Mouse (Mus musculus) liver, embryonic 13.5 days (tissue): Measurements from ENCODE around the gene Cdx4. TPM values are rescaled to one million over a fixed set of nuclear protein-coding genes. Genes with fewer than 3 reads are reported as not detected.

Experiments
- ATAC-seq: fragments of 200-750 bp; cut with Nextera tagmentation; 2 replicates; pipeline ENCODE4 v1.8.0; 2017; ENCODE audit warnings: low read depth, mild to moderate bottlenecking, moderate number of reproducible peaks, moderate library complexity
- DNase-seq: peaks from one replicate; pipeline ENCODE4 v3.0.0; 2022
- H3K27ac ChIP-seq: fragments of 300-500 bp; sonication (generic); 2 replicates; pipeline ENCODE4 v1.5.1; 2015; ENCODE audit warnings: moderate library complexity, mild to moderate bottlenecking, inconsistent platforms
- H3K27me3 ChIP-seq: fragments of 300-500 bp; sonication (generic); 2 replicates; pipeline ENCODE4 v1.6.1; 2015; ENCODE audit warnings: mild to moderate bottlenecking, inconsistent platforms
- H3K36me3 ChIP-seq: fragments of 300-500 bp; sonication (generic); 2 replicates; pipeline ENCODE4 v1.6.1; 2015; ENCODE audit warnings: mild to moderate bottlenecking, inconsistent platforms
- H3K4me1 ChIP-seq: fragments of 300-500 bp; sonication (generic); replicated peaks from 2 replicates; pipeline ENCODE4 v1.6.1; 2015; ENCODE audit warnings: inconsistent platforms
- H3K4me2 ChIP-seq: fragments of 300-500 bp; sonication (generic); 2 replicates; pipeline ENCODE4 v1.6.1; 2015; ENCODE audit warnings: inconsistent platforms, mild to moderate bottlenecking, moderate library complexity
- H3K4me3 ChIP-seq: fragments of 300-500 bp; sonication (generic); replicated peaks from 2 replicates; pipeline ENCODE4 v1.5.1; 2015; ENCODE audit warnings: mild to moderate bottlenecking, inconsistent platforms
- H3K9ac ChIP-seq: fragments of 300-500 bp; sonication (generic); 2 replicates; pipeline ENCODE4 v1.6.1; 2015; ENCODE audit warnings: mild to moderate bottlenecking, inconsistent platforms
- H3K9me3 ChIP-seq: fragments of 300-500 bp; sonication (generic); replicated peaks from 2 replicates; pipeline ENCODE4 v1.6.1; 2016; ENCODE audit warnings: inconsistent platforms
- WGBS: fragments of 180-500 bp; shearing (Covaris S2); methylation state at CpG from one replicate; pipeline ENCODE4 v1.1.7; 2015; ENCODE audit not compliant: insufficient replicate concordance; 5-methylcytosine and 5-hydroxymethylcytosine counted together
- polyA plus RNA-seq: library from polyadenylated mRNA; unstranded; fragments of >200 nt; fragmentation: Nextera tagmentation; extraction: Ambion mirVana; gene quantifications from 2 replicates; pipeline ENCODE4 v1.2.1, GENCODE M21; 2015

The Cdx4 gene
- polyA plus RNA-seq = not detected in 2 replicates

- H3K27ac ChIP-seq = no peak within 1 kb of the TSS
- H3K27me3 ChIP-seq = peaks cover 62% of the 10 kb centered on the region
- no peak within 1 kb of the TSS for H3K9ac ChIP-seq
- DNase-seq (no peak), ATAC-seq (no peak)
- peak within 1 kb of the TSS; percentile 21; the same call in 1 of the 2 replicates for H3K4me2 ChIP-seq
- no peaks in the 10 kb centered on the region for H3K4me1 ChIP-seq
- no peaks in the 10 kb centered on the region for H3K9me3 ChIP-seq
- H3K4me3 ChIP-seq = no peak within 1 kb of the TSS
- no peaks in the 10 kb centered on the region for H3K36me3 ChIP-seq
- WGBS = 15% methylated on average over 13 of the region's 13 CpGs
These were observed at the start of gene Cdx4 for GRCm38 (mm10) chrX:103321146-103321545. Gene Cdx4, plus strand, starts transcription at chrX:103321398.

DNA sequence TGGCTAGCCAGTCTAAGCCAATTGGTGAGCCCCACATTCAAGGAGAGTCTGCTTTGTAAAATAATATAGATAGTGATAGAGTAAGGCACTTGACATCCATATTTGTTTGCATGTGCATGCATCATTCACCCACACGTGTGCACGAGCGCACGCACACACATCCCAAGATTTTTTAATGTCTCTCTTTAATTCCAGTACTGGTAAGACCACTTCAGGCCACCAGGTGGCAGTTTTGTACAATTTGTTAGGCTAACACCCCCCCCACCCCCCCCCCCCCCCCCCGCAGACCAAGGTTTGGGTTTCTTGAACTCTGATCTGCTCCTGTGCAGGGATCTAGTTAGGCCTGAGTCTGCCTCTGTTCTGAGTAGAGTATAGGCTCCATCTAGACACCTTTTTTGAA lies 46.9 kb upstream of the Cdx4 start:
- no peaks in the 10 kb centered on the region for H3K9me3 ChIP-seq
- ATAC-seq = no peak
- no peaks in the 10 kb centered on the region for H3K4me1 ChIP-seq
- H3K36me3 ChIP-seq = no peaks in the 10 kb centered on the region
- H3K27me3 ChIP-seq = no peaks in the 10 kb centered on the region; the same call in 1 of the 2 replicates
- no peak overlapping the region for H3K9ac ChIP-seq
- no peak overlapping the region for H3K27ac ChIP-seq
- H3K4me3 ChIP-seq = no peak overlapping the region
- no peak overlapping the region for H3K4me2 ChIP-seq
- WGBS = 83% methylated on average over 4 of the region's 5 CpGs
- DNase-seq = no peak

DNA sequence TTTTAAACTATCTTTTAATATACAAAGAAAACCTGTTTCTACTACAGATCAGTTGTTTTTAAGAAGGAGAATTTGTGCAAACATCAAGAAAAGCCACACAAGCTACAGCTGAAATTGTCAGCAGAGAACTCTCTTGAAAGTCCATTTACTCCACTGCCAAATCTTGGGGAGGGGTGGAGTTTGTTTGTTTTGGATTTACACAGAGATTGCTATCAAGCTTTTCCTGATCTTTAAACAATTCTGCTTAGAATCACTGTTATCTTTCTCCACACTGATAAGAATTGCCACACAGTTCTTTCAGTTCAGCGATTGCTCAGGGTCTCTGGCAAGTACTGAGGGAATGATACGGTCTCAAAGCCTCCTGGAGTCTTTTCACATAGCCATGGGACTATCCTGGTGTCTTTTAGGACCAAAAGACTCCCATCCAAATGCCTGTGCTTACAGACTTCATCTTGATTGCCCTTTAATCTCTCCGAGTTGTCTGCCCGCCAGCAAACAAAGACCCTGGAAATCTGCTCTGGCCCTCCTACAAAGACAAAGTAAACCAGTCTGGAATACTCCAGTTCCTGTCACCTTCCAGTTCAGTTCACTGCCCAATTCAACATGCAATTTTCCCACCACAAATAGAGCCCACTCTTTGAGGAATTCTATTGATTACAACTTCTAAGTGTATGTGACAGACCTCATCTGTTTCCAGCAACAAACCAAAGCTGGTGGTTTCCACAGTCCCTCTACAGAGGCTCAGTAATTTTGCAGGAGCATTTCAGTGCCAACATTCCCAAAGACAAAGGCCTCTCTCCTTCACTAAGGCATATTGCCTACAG lies 34.1 kb upstream of the Cdx4 start:
- Histone ChIP-seq H3K27ac (no peak overlapping the region), H3K9ac (no peak overlapping the region), H3K9me3 (no peaks in the 10 kb centered on the region), H3K27me3 (peaks cover 27% of the 10 kb centered on the region; the same call in 1 of the 2 replicates), H3K4me3 (no peak overlapping the region), H3K4me1 (no peaks in the 10 kb centered on the region), H3K36me3 (no peaks in the 10 kb centered on the region), H3K4me2 (no peak overlapping the region)
- no peak for ATAC-seq
- 38% methylated on average over 4 of the region's 4 CpGs for whole genome bisulfite sequencing
- no peak for DNase-seq

DNA sequence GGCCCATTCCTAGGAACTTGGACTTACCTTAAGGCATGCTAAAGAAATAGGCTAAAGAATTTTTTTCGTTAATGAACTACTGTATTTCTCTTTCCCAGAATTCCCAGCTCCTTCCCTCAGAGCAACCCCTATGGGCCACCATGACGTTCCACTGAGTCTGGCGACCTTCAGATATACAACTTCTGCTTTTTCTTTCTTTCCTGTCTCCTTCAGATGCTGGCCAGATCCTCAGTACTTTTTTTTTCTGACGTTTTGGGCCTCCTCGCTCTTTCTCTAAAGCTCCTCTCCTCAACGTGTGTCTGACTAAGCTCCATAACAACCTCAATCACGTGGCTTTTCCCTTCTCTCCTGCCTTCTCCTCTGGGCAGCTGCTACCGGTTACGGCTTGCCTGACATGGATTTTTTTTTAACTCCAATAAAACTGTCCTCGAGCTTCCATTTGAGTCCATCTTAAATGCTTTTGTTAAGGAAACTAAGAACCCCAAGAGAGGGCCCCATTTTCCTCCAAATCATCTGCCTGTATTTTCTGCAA lies 33.3 kb upstream of the Cdx4 start:
- WGBS = 21% methylated on average over 10 of the region's 10 CpGs

GRCm38 (mm10) chrX:103288485-103289330 lies 32.5 kb upstream of the Cdx4 start:
- DNase-seq (no peak), ATAC-seq (no peak)
- H3K4me3 ChIP-seq = no peak overlapping the region
- WGBS = 21% methylated on average over 25 of the region's 25 CpGs
- H3K4me1 ChIP-seq = no peaks in the 10 kb centered on the region
- H3K9me3 ChIP-seq = no peaks in the 10 kb centered on the region
- H3K4me2 ChIP-seq = peak overlapping the region; percentile 26; the same call in 1 of the 2 replicates
- peaks cover 27% of the 10 kb centered on the region; the same call in 1 of the 2 replicates for H3K27me3 ChIP-seq
- no peak overlapping the region for H3K27ac ChIP-seq
- no peak overlapping the region for H3K9ac ChIP-seq
- no peaks in the 10 kb centered on the region for H3K36me3 ChIP-seq

More for the DNA sequence above, 33.3 kb upstream of the Cdx4 start:
- Histone ChIP-seq H3K36me3 (no peaks in the 10 kb centered on the region), H3K27ac (no peak overlapping the region), H3K4me2 (no peak overlapping the region), H3K9ac (no peak overlapping the region), H3K9me3 (no peaks in the 10 kb centered on the region), H3K4me1 (no peaks in the 10 kb centered on the region), H3K27me3 (peaks cover 27% of the 10 kb centered on the region; the same call in 1 of the 2 replicates), H3K4me3 (no peak overlapping the region)
- no peak for ATAC-seq
- DNase-seq = no peak

DNA sequence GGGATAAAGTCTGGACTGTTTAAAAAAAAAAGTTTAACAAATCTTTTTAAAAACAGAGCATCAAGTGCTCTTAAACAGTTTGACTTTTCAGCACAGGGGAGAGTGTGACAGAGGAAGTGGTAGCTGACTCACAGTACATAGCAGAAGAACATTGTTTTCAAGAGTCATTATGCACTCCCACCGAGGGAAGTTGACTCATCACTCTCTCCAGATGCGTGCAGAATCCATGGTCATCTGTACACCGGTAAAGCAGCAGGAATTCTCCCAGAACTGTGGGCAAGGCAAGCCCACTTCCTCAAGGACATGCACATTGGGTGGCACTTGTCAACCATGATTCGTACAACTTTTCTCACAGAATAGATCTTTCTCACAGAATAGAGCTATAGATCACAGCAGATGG lies 22.3 kb upstream of the Cdx4 start:
- no peak overlapping the region for H3K4me2 ChIP-seq
- WGBS = 29% methylated on average over 4 of the region's 4 CpGs
- H3K27me3 ChIP-seq = peaks cover 7% of the 10 kb centered on the region; the same call in 1 of the 2 replicates
- H3K9ac ChIP-seq = no peak overlapping the region
- no peak for ATAC-seq
- H3K4me1 ChIP-seq = no peaks in the 10 kb centered on the region
- no peak overlapping the region for H3K27ac ChIP-seq
- H3K9me3 ChIP-seq = no peaks in the 10 kb centered on the region
- no peaks in the 10 kb centered on the region for H3K36me3 ChIP-seq
- no peak overlapping the region for H3K4me3 ChIP-seq
- DNase-seq = no peak

DNA sequence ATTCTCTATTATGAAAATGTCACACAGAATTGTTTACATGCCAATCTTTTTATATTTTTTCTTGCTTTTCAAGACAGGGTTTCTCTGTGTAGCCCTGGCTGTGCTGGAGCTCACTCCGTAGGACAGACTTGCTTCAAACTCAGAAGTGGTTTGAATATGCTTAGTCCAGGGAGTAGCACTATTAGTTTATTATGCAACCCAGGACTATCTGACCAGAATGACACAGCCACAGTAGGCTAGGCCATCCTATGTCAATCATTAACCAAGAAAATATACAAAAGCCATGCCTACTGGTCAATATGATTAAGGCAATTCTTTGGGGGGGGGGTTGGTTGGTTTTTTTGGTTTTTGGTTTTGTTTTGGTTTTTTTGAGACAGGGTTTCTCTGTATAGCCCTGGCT lies 12.9 kb upstream of the Cdx4 start:
- Histone ChIP-seq H3K4me1 (no peaks in the 10 kb centered on the region), H3K4me3 (no peak overlapping the region), H3K9me3 (no peaks in the 10 kb centered on the region), H3K9ac (no peak overlapping the region), H3K36me3 (no peaks in the 10 kb centered on the region), H3K27ac (no peak overlapping the region), H3K4me2 (no peak overlapping the region), H3K27me3 (peaks cover 20% of the 10 kb centered on the region; the same call in 1 of the 2 replicates)
- no peak for DNase-seq
- ATAC-seq = no peak; the same call in 1 of the 2 replicates
- 58% methylated on average over 1 of the region's 1 CpGs for WGBS

- H3K4me2 ChIP-seq = no peak overlapping the region
- no peak for DNase-seq
- no peaks in the 10 kb centered on the region for H3K36me3 ChIP-seq
- no peaks in the 10 kb centered on the region for H3K4me1 ChIP-seq
- 78% methylated on average over 3 of the region's 3 CpGs for WGBS
- H3K27ac ChIP-seq = no peak overlapping the region
- H3K27me3 ChIP-seq = peaks cover 17% of the 10 kb centered on the region; the same call in 1 of the 2 replicates
- H3K9me3 ChIP-seq = no peaks in the 10 kb centered on the region
- ATAC-seq = no peak
- H3K4me3 ChIP-seq = no peak overlapping the region
- no peak overlapping the region for H3K9ac ChIP-seq
These were observed 9.5 kb upstream of the Cdx4 start for GRCm38 (mm10) chrX:103311723-103312122.

- no peak overlapping the region for H3K4me3 ChIP-seq
- no peak overlapping the region for H3K27ac ChIP-seq
- H3K4me2 ChIP-seq = no peak overlapping the region
- no peak for ATAC-seq
- no peaks in the 10 kb centered on the region for H3K36me3 ChIP-seq
- 62% methylated on average over 6 of the region's 6 CpGs for WGBS
- H3K9ac ChIP-seq = no peak overlapping the region
- DNase-seq = no peak
- no peaks in the 10 kb centered on the region for H3K4me1 ChIP-seq
- no peaks in the 10 kb centered on the region for H3K9me3 ChIP-seq
- H3K27me3 ChIP-seq = peaks cover 24% of the 10 kb centered on the region; the same call in 1 of the 2 replicates
These were observed 7.1 kb upstream of the Cdx4 start for GRCm38 (mm10) chrX:103314146-103314545.

DNA sequence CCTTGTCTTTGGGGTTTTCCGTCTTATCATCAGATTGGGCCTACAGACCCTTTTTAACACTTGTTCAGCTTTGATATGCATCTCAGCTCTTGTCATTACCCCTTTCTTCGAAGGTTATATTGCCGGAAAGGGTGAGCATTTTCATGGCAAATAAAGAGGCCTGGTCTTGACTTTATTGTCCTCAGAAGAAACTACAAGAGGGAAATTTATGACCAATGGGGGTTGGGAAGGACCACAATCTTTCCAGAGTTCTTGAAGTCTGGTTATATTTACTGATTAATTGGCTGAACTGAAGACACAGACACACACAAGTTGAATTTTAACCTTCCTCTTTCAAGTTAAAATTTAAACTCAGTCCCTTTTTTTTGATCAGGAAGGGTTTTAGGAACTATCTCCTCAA lies 4.7 kb downstream of the Cdx4 start:
- no peaks in the 10 kb centered on the region for H3K36me3 ChIP-seq
- ATAC-seq (no peak), DNase-seq (no peak)
- H3K4me1 ChIP-seq = no peaks in the 10 kb centered on the region
- H3K9me3 ChIP-seq = no peaks in the 10 kb centered on the region
- WGBS = 39% methylated on average over 3 of the region's 3 CpGs
- no peak overlapping the region for H3K27ac ChIP-seq
- H3K4me2 ChIP-seq = no peak overlapping the region
- H3K27me3 ChIP-seq = peaks cover 53% of the 10 kb centered on the region
- H3K9ac ChIP-seq = no peak overlapping the region
- no peak overlapping the region for H3K4me3 ChIP-seq

DNA sequence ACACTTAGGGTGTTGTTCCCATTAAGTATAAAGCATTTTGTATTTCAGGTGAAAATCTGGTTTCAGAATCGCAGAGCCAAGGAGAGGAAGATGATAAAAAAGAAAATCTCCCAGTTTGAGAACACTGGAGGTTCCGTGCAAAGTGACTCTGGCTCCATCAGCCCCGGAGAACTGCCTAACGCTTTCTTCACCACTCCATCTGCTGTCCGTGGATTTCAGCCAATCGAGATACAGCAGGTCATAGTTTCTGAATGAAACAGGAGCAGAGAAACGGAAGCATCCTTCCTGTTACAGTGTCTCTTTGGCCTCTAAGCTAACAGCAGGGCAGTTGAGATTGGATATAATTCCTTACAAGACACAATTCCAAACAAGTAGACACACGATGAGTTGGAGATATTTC lies 8.2 kb downstream of the Cdx4 start:
- H3K9me3 ChIP-seq = no peaks in the 10 kb centered on the region
- H3K4me3 ChIP-seq = no peak overlapping the region
- no peak overlapping the region for H3K9ac ChIP-seq
- peaks cover 34% of the 10 kb centered on the region for H3K27me3 ChIP-seq
- no peak for ATAC-seq
- DNase-seq = no peak
- H3K27ac ChIP-seq = no peak overlapping the region
- no peaks in the 10 kb centered on the region for H3K4me1 ChIP-seq
- 58% methylated on average over 8 of the region's 8 CpGs for WGBS
- H3K4me2 ChIP-seq = no peak overlapping the region
- H3K36me3 ChIP-seq = no peaks in the 10 kb centered on the region
